Mouse (Mus musculus) frontal cortex, postnatal 10 days (tissue): ENCODE data around the gene Trappc2l.
"Not testable (repeated sequence)": the region's sequence is repeated elsewhere in the genome, so short reads cannot be mapped to it uniquely, and the experiment has no call there.

Source experiments
- DNase-seq, 2 experiments: peaks; one replicate each; pipeline ENCODE4 v3.0.0; 2022; ENCODE audit warnings: low spot score in 2 of 2, mixed read lengths in 1 of 2

Trappc2l gene

DNA sequence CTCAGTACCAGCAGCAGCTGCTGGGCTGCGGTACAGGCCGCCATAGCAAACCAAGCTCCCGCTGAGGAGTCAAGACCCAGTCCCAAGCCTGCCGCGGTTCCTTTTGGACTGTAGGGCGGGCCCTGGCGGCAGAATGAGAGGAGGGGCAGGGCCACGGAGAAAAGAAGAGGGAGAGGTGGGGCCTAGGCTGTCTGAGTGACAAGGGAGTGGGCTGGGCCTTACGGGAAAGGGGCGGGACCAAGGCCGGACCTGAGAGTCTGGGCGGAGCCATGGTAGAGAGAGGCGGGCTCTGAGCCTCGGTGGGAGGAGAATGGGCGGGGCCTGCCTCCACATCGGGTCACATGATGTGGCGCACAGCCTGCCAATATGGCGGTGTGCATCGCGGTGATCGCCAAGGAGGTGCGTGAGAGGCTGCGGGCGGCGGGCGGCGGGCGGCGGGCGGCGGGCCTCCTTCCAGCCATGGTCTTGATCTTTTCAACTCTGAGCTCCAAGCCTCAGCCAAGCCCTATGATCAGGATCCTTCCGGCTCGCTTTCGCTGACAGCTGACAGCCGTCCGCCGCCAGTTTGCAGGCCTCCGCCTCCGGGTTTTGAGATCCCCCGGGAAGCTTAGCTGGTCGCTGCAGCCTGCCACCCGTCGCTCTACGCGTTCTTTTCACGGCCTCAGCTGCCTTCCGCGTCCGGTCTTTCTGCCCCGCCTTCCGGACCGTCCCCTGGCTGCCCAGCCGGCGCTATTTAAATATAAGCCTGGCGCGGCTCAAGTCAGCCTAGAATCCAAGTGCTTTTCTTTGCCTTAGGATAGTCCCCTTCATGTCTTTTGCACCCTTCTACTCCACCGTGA lies at the start of gene Trappc2l, which contains the start of gene Galns:
Trappc2l (plus strand) TSS at position 346 of the 839 bp plus-strand sequence.
Galns (minus strand) TSS at position 169 of the 839 bp plus-strand sequence.
- peak; percentile 91 to 93 for DNase-seq

DNA sequence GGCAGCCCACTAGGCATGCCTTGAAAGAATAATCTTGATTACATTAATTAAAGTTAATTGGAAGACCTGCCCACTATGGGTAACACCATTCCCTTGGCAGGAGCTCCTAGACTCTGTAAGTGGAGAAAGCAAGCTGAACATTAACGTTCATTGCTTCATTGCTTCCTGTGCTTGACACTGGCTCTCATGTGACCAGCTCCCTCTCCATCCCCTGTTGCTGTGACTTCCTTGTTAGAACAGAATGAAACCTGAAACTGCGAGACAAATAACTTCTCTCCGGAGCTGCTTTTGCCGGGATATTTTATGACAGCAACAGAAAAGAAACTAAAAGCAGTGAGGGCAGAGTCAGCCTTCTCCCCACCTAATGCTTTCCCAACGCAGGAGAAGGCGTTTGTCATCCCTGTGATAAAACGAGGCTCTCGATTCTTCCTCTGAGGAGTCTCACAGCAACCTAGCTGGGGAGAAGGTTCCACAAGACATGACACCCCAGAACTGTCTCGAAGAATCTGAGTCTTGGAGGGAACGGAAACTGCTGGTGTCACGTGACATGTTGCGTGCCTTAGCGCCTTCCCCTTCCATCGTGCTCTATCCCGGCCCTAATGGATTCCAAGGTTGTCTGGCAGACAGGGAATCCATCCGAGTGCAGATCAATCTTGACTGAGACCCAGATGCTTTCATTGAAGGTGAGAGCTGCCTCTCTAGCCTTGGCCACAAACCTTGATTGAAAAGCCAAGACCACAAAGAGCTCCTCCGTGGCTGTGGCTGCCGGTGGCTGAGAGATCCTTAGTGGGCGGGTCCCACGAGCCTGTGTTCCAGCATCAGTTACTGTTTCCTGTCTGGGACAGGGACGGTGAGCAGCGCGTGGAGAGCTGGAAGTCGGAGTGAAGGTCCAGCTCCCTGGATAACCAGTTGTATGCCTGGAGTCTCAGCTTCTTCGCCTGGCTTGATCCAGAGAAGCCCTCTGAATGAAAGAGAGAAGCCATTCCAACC lies 46.8 kb upstream of the Trappc2l start:
- DNase-seq, result no peak

DNA sequence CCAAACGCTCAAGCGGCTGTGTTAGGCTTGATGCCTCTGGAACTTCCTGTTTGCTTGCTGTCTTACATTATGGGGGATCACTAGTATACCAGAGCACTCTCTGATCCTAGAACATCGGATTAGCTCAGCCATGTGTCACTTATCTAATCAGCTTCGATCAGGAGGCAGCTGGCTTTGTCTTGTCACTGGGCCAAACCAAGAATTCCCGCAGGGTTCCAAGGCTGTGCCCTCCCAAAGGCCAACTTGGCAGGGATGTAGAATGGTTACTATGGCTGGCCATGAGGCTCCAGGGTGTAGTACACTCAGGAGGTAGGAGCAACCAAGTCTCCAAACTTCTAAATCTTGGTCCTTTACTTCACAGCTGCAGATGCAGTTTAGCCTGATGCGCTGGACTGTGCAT lies 44.7 kb upstream of the Trappc2l start:
- no peak for DNase-seq

DNA sequence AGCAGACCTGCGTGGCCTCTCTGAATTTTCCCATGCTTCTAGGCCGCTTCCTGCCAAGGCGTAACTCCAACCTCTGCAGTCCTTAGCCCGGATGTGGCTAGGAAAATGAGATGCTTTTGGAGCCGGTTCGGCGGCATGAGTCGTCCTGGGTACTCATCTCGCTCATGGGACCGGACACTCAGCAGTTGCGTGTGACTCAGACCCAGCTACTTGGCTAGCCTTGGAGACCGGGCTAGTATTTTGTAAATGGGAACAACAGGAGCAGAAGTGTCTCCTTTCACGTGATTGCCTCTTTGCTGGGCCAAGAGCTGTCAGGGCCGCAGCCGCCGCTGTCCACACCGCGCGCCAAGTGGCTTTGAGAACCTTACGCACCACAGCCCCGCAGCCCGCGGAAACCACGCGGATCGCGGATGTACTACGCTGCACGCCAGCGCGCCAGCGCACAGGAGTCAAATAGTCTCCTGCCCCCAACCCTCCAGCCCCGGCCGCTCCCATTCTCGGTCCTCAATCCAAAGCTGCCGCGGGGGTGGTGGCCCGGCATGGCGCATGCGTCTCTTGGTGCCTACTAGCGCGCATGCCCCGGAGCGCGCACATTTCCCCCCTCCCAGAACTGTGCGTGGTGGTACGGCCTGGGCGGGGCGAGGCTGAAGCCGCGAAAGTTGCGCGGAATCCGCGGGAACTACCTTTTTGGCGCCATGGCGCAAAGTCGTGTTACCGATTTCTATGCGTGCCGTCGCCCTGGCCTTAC lies 43.9 kb upstream of the Trappc2l start, which contains the start of gene Cdt1:
Cdt1 (plus strand) TSS at position 655 of the 748 bp plus-strand sequence.
- peak; percentile 93 to 94 for DNase-seq

DNA sequence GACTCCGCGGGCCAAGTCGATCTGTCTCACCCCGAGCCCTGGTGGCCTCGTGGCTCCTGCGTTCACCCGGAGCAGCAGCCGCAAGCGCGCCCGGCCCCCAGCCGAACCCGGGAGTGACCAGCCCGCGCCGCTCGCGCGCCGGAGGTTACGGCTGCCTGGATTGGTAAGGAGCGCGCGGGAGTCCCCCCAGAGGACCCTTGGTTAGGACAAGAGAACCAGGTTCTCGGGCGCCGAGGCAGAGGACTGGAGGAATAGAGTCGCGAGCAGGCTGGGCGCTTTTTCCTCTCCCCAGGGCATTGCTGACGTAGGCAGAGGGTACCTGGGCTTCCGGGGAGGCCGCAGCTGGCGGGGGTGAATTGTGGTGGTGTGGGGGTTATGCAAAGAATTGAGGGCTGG lies 43.3 kb upstream of the Trappc2l start:
- DNase-seq, result no peak

DNA sequence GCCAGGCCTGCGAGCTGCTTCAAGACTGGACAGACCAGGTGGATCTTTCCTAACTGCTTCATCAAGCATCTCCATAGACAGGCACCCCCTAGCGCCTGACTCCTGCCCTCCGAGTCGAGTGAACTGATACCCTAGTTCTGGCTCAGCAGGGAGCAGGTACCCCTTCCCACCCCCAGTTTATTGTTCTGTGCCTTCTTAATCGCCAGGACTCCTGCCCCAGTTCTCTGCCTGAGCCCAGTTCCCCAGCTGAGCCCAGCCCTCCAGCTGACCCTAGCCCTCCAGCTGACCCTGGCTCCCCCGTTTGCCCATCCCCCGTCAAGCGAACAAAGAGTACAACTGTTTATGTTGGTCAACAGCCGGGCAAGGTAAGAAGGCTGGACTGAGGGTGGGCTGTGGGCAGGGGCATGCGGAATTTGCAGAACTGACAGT lies 42.5 kb upstream of the Trappc2l start:
- no peak for DNase-seq

DNA sequence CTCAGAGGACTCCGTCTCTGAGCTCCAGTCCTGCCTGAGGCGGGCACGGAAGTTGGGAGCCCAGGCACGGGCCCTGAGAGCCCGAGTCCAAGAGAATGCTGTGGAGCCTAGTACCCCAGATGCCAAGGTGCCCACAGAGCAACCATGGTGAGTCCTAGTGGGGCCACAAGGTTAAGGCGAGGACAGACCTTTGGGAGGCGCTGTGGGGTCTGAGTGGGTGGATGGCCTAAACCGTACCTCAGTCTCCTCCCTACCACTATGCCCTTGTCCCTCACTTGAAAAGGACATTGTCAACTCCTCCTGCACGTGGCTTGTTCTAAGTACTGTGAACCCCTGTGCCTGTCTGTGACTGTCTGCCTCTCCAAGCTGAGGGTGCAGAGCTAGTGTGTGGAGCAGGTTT lies 42.1 kb upstream of the Trappc2l start:
- no peak for DNase-seq

DNA sequence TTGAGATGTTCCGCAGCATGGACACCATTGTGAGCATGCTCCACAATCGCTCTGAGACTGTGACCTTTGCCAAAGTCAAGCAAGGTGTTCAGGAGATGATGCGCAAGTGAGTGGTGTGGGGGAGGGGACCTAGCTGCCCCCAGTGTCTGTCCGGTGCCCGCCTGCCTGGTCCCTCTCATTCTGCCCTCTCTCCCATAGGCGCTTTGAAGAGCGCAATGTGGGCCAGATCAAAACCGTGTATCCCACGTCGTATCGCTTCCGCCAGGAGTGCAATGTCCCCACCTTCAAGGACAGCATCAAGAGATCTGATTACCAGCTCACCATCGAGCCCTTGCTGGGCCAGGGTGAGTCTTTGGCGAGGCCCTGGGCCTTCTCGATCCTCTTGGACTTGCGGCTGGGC lies 41.4 kb upstream of the Trappc2l start:
- DNase-seq, result no peak

DNA sequence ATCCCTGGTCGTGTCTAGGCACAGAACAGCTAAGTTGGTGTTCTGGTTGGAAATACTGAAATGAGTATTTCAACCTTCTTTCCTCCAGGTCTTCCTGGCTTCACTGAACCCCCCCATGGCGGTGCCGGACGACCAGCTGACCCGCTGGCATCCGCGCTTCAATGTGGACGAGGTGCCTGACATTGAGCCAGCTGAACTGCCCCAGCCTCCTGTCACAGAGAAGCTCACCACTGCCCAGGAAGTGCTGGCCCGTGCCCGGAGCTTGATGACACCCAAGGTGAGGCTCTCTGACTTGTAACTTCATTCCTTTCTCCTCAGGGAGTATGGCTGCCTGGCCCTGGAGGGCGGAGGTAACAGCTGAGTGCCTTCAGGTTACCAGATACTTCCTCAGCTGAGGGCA lies 40.3 kb upstream of the Trappc2l start:
- DNase-seq, result no peak

DNA sequence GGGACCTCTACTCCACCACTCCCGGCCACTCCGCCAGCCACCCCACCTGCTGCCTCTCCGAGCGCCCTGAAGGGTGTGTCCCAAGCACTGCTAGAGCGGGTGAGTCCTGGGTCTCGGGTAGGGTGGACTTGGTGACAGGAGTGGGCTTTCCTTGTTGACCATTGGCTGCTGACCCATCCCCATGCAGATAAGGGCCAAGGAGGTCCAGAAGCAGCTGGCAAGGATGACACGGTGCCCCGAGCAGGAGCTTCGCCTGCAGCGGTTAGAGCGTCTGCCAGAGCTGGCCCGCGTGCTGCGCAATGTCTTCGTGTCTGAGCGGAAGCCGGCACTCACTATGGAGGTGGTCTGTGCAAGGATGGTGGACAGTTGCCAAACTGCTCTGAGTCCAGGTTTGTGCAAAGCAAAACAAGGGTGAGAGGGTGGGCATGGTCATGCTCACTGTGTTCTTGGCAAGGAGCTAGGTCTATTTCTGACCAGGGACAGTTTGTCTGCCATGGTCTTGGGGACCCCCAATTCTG lies 39.6 kb upstream of the Trappc2l start:
- no peak for DNase-seq

DNA sequence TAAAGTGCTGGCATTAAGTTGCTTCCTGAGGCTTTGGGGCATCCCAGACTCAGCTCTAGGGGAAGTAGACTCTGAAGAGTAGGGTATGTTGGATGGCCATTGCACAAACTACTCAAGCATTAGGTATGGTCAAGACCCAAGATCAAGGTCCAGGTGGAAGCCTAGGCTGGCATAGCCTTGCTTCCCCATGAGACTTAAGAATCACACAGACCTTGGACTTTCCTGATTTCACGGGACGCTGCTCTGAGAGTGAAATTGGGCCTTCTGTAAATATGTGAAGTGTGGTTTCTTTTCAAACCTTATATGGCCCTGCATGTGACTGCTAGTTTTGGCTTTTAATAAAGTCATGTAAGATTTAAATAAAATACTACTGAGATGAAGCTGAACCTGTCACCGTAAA lies 38.7 kb upstream of the Trappc2l start:
- no peak for DNase-seq

DNA sequence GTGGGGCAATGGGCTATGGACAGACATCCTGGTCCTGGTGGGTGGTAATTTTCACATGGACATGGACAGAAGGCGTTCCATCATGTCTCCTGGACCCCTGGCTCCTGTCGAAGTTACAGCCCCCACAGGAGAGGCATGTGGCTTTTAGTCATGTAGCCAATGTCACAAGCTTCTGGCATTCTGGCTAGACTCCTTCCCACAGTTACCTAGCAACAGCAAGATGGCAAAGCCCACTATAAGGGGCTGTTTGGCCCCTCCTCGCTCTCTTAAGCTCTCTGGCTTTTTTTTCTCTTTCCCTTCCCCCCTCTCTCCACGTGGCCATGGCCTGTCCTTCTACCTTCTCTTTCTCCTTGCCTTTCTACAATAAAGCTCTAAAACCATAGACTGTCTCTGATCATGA lies 38.3 kb upstream of the Trappc2l start:
- DNase-seq, result not testable (repeated sequence)

DNA sequence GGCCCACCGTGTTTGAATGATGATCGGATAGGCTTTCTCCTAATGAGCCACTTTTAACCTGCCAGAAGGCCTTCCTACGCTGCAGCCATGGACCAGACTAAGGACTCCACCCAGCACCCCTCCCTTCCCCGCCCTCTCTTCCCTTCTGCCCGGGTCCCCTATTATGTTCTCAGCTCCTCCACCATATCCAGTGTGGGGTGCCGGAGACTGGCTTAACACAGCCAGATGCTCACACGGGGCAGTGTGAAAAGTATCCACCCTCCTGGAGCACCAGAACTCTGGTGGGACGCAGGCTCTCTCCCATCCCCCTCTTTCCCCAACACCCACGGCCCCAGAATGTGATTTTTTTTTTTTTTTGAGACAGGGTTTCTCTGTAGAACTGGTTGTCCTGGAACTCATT lies 37.9 kb upstream of the Trappc2l start:
- no peak for DNase-seq

DNA sequence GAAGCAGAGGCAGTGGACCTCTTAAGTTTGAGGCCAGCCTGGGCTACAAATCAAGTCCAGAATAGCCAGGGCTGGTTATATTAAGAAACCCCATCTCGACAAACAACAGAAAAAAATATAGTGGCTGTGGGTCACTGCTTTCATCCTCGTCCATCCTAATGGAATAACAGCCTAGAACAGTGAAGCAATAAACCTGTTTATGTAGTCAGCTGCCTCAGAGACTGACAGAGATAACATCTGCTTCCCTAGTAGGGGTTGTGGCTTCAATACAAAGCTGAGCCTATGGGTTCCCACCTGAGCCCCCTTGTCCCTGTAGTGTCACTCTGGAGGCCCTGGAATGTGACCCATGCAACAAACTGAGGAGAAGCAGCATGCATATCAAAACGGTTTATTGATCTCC lies 37.2 kb upstream of the Trappc2l start:
- DNase-seq, result no peak

DNA sequence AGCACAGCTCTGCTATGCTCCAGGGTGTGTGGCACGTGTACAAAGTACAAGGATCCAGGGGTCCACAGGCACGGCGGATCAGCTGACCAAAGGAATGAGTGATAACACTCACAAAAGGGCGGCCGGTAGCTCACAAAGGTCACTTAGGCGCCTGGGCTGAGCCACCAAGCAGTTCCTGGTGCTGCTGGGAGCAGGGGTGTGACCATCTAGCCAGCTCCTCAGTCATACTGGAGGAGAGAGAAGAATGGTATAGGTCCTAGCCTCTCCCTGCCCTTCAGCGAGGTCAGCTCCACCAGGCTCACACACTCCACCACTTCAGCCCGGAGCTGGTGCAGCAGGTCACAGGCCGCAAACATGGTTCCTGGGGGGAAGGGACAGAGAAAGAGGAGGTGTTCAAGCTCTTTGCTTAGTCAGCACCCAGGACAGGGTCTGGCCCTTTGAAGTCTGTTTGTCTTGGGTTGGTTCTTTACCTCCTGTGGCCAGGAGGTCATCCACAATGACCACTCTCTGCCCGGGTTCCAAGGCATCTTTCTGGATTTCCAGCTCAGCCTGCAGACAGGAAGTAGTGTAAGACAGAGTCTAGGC lies 36.7 kb upstream of the Trappc2l start:
- DNase-seq, result no peak

DNA sequence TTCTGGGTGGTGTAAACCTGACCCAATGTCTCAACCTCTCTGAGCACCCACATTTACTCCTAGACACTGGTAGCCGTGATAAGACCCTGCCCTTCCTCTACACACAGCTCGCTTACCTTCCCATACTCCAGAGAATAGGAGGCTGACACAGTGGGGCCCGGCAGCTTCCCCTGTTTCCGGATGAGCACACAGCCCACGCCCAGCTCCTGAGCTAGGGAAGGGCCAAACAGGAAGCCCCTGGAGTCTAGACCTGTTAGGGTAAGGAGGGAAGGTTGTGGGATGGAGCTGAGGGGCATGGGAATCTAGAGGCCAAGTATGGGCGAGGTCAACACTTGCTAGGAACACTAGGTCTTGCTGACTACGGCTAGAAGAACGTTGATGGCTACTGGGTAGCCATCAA lies 36.2 kb upstream of the Trappc2l start:
- no peak for DNase-seq

DNA sequence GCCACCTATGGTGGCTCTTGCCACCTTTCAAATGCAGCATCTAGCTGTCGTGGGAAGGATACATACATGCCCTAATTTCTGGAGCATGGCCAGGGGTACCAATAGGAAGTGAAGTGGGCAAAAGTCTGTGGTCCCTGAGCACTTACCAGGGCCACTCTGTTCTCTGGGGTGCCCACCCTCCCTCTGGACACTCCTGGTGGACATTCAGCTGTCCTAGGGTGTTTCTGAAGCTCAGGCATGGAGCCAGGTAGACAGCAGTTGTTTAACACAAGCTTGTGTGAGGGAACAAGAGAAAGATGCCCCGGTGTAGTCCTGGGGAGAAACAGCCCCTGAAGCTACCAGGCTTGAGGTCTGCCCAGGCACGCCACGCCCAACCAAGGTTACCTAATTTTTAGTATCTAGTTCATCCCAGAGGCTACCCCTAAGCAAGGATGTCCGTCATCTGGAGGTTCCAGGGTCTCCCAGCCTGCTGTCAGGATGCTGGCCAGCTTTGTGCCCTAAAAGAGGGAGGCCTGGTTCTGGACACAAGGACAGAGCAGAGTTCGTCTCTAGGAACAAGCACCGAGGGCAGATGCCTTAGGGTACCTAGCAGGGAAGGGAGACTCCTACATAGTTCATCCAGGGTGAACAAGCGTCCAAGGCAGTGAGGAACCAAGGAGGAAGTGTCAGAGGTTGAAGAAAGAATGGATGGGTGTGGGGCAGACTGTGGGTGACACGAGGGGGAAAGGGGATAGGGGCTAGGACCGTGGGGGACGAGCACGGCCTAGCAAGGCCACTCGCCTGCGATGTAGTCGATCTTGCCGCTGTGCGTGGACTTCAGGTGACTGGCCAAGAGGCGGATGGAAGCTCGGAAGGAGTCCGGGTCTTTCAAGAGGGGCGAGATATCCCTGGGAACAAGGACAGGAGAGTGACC lies 35.4 kb upstream of the Trappc2l start:
- DNase-seq, result no peak

DNA sequence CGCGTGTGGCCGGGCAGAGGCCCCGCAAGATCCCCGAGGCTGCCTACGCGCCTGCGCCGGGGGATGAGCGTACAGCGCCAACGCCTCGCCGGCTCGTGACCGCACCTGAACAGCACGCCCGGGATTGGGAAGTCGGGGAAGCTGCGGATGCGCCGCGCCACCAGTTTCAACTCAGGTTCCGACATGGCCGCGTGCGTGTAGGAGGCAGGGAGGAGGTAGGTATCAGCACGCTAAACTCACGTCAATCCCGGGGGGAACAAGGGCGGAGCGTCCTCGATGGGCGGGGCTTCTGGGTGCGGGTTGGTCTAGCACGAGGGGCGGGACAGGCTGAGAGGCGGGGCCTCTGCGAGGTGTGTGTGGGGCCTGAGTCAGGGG lies 34.8 kb upstream of the Trappc2l start, which contains the start of gene Aprt:
Aprt (minus strand) TSS at position 262 of the 375 bp plus-strand sequence.
- DNase-seq, result peak; percentile 90 to 92

DNA sequence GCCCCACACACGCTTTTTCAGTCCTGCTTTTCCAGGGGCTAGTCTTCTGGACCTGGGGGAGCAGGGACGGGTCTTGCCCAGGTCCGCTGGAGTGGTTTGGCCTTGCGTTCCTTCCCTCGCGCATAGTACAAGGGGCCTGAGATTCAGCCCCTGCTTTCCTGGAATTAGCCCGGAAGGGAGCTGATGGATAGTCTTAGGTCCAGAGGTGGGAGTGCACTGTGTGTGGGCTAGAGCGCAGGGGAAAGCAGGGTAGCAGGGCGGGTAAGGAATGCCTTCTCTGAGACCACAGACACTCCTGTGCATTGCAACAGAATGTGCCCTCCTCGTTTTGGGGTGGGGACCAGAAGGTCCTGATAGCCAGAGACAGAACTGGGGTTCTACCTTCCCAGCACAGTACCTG lies 34.3 kb upstream of the Trappc2l start:
- no peak for DNase-seq

DNA sequence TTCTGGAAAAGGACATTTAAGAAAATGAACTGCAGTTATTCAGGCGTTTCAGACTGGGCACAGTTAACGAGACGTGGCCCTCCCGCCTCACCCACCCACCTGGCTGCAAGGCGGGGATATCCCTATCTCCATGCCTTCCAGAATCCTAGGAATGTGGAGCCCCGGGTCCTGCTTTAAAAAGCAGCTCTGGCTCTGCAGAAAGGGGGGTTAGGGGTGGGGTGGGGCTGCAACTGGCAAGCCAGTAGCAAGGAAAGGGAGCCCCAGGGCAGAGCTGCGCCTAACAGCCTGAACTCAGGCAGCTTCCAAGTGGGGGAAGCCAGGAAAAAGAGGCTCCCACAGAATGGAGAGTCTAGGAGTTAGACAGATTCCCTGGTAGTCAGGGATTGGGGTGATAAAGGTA lies 32.2 kb upstream of the Trappc2l start:
- DNase-seq, result no peak
